Mouse (Mus musculus) limb, embryonic 15.5 days (tissue): Measurements from ENCODE around the gene G6pdx. TPM values are rescaled to one million over a fixed set of nuclear protein-coding genes. Genes with fewer than 3 reads are reported as not detected.

Experiments
- ATAC-seq: fragments of 200-750 bp; cut with Nextera tagmentation; 2 replicates; pipeline ENCODE4 v1.8.0; 2017; ENCODE audit warnings: low read depth, moderate TSS enrichment; ENCODE audit not compliant: insufficient number of reproducible peaks, low FRiP score, low TSS enrichment
- H3K27ac ChIP-seq: fragments of 300-500 bp; sonication (generic); 2 replicates; pipeline ENCODE4 v1.5.1; 2015; ENCODE audit warnings: moderate library complexity, mild to moderate bottlenecking, inconsistent platforms
- H3K27me3 ChIP-seq: fragments of 300-500 bp; sonication (generic); 2 replicates; pipeline ENCODE4 v1.6.1; 2015; ENCODE audit warnings: inconsistent platforms
- H3K36me3 ChIP-seq: fragments of 300-500 bp; sonication (generic); 2 replicates; pipeline ENCODE4 v1.6.1; 2015; ENCODE audit warnings: inconsistent platforms
- H3K4me1 ChIP-seq: fragments of 300-500 bp; sonication (generic); 2 replicates; pipeline ENCODE4 v1.6.1; 2015; ENCODE audit warnings: inconsistent platforms
- H3K4me2 ChIP-seq: fragments of 300-500 bp; sonication (generic); 2 replicates; pipeline ENCODE4 v1.6.1; 2015; ENCODE audit warnings: mild to moderate bottlenecking, inconsistent platforms
- H3K4me3 ChIP-seq: fragments of 300-500 bp; sonication (generic); 2 replicates; pipeline ENCODE4 v1.5.1; 2015; ENCODE audit warnings: mild to moderate bottlenecking, inconsistent platforms
- H3K9ac ChIP-seq: fragments of 300-500 bp; sonication (generic); 2 replicates; pipeline ENCODE4 v1.6.1; 2015; ENCODE audit warnings: inconsistent platforms
- H3K9me3 ChIP-seq: fragments of 300-500 bp; sonication (generic); 2 replicates; pipeline ENCODE4 v1.6.1; 2016; ENCODE audit warnings: inconsistent platforms
- WGBS: fragments of 180-500 bp; shearing (Covaris S2); methylation state at CpG from one replicate; pipeline ENCODE4 v1.1.7; 2015; 5-methylcytosine and 5-hydroxymethylcytosine counted together
- polyA plus RNA-seq: library from polyadenylated mRNA; unstranded; fragments of >200 nt; fragmentation: Nextera tagmentation; extraction: Ambion mirVana; gene quantifications from 2 replicates; pipeline ENCODE4 v1.2.1, GENCODE M21; 2015

Gene G6pdx
- polyA plus RNA-seq, 1 experiment from 2014 or later, result 66.8 TPM

DNA sequence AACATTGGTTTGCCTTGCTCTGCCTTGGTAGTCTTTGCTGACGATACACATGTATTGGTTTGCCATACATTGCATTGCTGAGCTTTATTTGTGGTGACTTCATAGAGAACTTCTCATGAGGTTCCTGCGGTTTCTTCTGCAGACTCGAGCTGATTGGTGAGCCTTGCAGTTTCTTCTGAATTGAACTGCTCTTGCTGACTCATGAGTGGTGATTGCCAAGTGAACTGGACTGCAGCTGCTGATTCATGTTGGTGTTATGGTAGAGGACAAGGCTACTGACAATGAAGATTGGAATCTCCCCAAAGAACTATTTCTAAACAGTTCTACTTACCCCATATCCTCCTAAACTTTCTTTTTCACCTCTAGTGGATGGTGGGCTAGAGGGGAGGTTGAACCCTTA lies 28.9 kb downstream of the G6pdx start:
- WGBS, result 78% methylated on average over 3 of the region's 3 CpGs

GRCm38 (mm10) chrX:74392535-74393443 lies 36.2 kb downstream of the G6pdx start, which contains the start of the genes Fam3a and Ikbkg:
Fam3a (minus strand) TSS chrX:74393272.
Ikbkg (plus strand) TSS chrX:74393290.
- H3K27ac ChIP-seq, result peak within 1 kb of the TSS; percentile 85
- peak; percentile 99 for ATAC-seq
- no peaks in the 10 kb centered on the region for H3K27me3 ChIP-seq
- peak within 1 kb of the TSS; percentile 51 for H3K4me2 ChIP-seq
- peak within 1 kb of the TSS; percentile 50 for H3K4me3 ChIP-seq
- H3K9me3 ChIP-seq, result no peaks in the 10 kb centered on the region
- H3K36me3 ChIP-seq, result no peaks in the 10 kb centered on the region
- peak within 1 kb of the TSS; percentile 46 for H3K9ac ChIP-seq
- 16% methylated on average over 30 of the region's 30 CpGs for WGBS
- no peaks in the 10 kb centered on the region; the same call in 1 of the 2 replicates for H3K4me1 ChIP-seq

More for the DNA sequence above, 28.9 kb downstream of the G6pdx start:
- Histone ChIP-seq H3K9me3 (no peaks in the 10 kb centered on the region), H3K4me2 (no peak overlapping the region), H3K36me3 (no peaks in the 10 kb centered on the region), H3K4me1 (no peaks in the 10 kb centered on the region), H3K9ac (no peak overlapping the region), H3K27me3 (no peaks in the 10 kb centered on the region), H3K4me3 (no peak overlapping the region), H3K27ac (no peak overlapping the region)
- ATAC-seq, result no peak

- Histone ChIP-seq H3K27me3 (no peaks in the 10 kb centered on the region), H3K9me3 (no peaks in the 10 kb centered on the region), H3K4me2 (no peak overlapping the region), H3K27ac (no peak overlapping the region), H3K4me3 (no peak overlapping the region), H3K9ac (no peak overlapping the region), H3K36me3 (peaks cover 24% of the 10 kb centered on the region), H3K4me1 (no peaks in the 10 kb centered on the region; the same call in 1 of the 2 replicates)
- ATAC-seq, result no peak
Measured at GRCm38 (mm10) chrX:74388153-74388552, 40.8 kb downstream of the G6pdx start.

- WGBS, result 55% methylated on average over 2 of the region's 2 CpGs
- Histone ChIP-seq H3K4me1 (no peaks in the 10 kb centered on the region), H3K9me3 (no peaks in the 10 kb centered on the region), H3K27ac (no peak overlapping the region), H3K36me3 (peaks cover 24% of the 10 kb centered on the region), H3K27me3 (no peaks in the 10 kb centered on the region), H3K9ac (no peak overlapping the region), H3K4me2 (no peak overlapping the region), H3K4me3 (no peak overlapping the region)
- no peak for ATAC-seq
Measured at GRCm38 (mm10) chrX:74384451-74384850, 44.5 kb downstream of the G6pdx start.

- 24% methylated on average over 32 of the region's 32 CpGs for WGBS
- Histone ChIP-seq H3K36me3 (peaks cover 7% of the 10 kb centered on the region; the same call in 1 of the 2 replicates), H3K9ac (peak within 1 kb of the TSS; percentile 37), H3K27me3 (no peaks in the 10 kb centered on the region), H3K9me3 (no peaks in the 10 kb centered on the region), H3K4me3 (peak within 1 kb of the TSS; percentile 48), H3K4me1 (no peaks in the 10 kb centered on the region), H3K27ac (0 out of 2 replicates have a peak within 1 kb of the TSS, but pooled peaks have one; percentile 11), H3K4me2 (peak within 1 kb of the TSS; percentile 48)
- ATAC-seq, result peak; percentile 84
Measured at GRCm38 (mm10) chrX:74372888-74373549, 56.0 kb downstream of the G6pdx start, which contains the start of the genes Ubl4a and Slc10a3. Ubl4a (minus strand) TSS chrX:74373218. Slc10a3 (minus strand) TSS chrX:74373349.

- peak overlapping the region; percentile 52 for H3K4me2 ChIP-seq
- peaks cover 6% of the 10 kb centered on the region; the same call in 1 of the 2 replicates for H3K4me1 ChIP-seq
- no peaks in the 10 kb centered on the region for H3K27me3 ChIP-seq
- H3K4me3 ChIP-seq, result peak overlapping the region; percentile 57
- peak overlapping the region; percentile 68 for H3K9ac ChIP-seq
- H3K27ac ChIP-seq, result peak overlapping the region; percentile 78
- H3K9me3 ChIP-seq, result no peaks in the 10 kb centered on the region
- 25% methylated on average over 48 of the region's 49 CpGs for WGBS
- H3K36me3 ChIP-seq, result peaks cover 19% of the 10 kb centered on the region
- ATAC-seq, result peak; percentile 52; the same call in 1 of the 2 replicates
Measured at GRCm38 (mm10) chrX:74368209-74368909, 60.6 kb downstream of the G6pdx start.

DNA sequence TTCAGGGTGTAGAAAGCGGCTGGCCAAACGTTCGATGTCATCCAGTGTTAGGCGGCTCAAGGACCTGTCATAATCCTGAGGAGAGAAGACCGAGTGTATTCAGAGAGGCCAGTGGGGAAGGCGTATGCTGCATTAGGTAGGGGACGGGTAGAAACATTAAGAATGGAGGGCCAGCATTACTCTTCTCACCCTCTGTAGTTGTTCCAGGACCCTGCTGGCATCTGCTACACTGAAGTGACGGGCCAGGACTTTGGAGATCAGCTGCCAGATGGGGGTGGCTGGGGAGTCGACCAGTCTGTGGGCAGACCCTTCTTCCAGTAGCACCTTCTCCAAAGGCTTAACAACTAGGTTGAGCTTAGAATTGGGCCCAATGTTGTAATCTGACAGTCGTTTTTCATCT lies 61.5 kb downstream of the G6pdx start:
- Histone ChIP-seq H3K4me1 (peaks cover 6% of the 10 kb centered on the region; the same call in 1 of the 2 replicates), H3K9ac (peak overlapping the region; percentile 68), H3K36me3 (peaks cover 19% of the 10 kb centered on the region), H3K9me3 (no peaks in the 10 kb centered on the region), H3K27me3 (no peaks in the 10 kb centered on the region), H3K4me3 (peak overlapping the region; percentile 57), H3K27ac (peak overlapping the region; percentile 78; the same call in 1 of the 2 replicates), H3K4me2 (peak overlapping the region; percentile 52)
- no peak for ATAC-seq
- 67% methylated on average over 10 of the region's 10 CpGs for WGBS

Other genes starting within 250 kb of the G6pdx start
- 228 and 248 TPM in 2 replicates for gene Flna, start 179.4 kb downstream of the G6pdx start, polyA plus RNA-seq
- gene Emd, start 174.5 kb downstream of the G6pdx start, polyA plus RNA-seq, result 24.8 and 29.0 TPM in 2 replicates
- gene Rpl10, start 158.4 kb downstream of the G6pdx start, polyA plus RNA-seq, result 675 and 811 TPM in 2 replicates
- gene Taz, start 147.3 kb downstream of the G6pdx start, polyA plus RNA-seq, result 89.2 and 89.6 TPM in 2 replicates
- gene Dnase1l1, start 146.9 kb downstream of the G6pdx start, polyA plus RNA-seq, result 17.3 and 20.2 TPM in 2 replicates
- 156 and 175 TPM in 2 replicates for gene Atp6ap1, start 132.1 kb downstream of the G6pdx start, polyA plus RNA-seq
- 203 and 211 TPM in 2 replicates for gene Gdi1, start 124.2 kb downstream of the G6pdx start, polyA plus RNA-seq
- gene Fam50a, start 116.2 kb downstream of the G6pdx start, polyA plus RNA-seq, result 62.6 and 67.7 TPM in 2 replicates
- 16.7 and 19.4 TPM in 2 replicates for gene Plxna3, start 100.1 kb downstream of the G6pdx start, polyA plus RNA-seq
- gene Lage3, start 75.6 kb downstream of the G6pdx start, polyA plus RNA-seq, result 89.8 and 90.3 TPM in 2 replicates
- gene Ubl4a, start 56.0 kb downstream of the G6pdx start, polyA plus RNA-seq, result 72.6 and 75.4 TPM in 2 replicates
- gene Slc10a3, start 55.8 kb downstream of the G6pdx start, polyA plus RNA-seq, result 21.9 and 22.6 TPM in 2 replicates
- 43.8 and 47.4 TPM in 2 replicates for gene Fam3a, start 35.9 kb downstream of the G6pdx start, polyA plus RNA-seq
- 20.1 and 21.3 TPM in 2 replicates for gene Ikbkg, start 35.9 kb downstream of the G6pdx start, polyA plus RNA-seq
- gene Gm6880, start 52.2 kb upstream of the G6pdx start, polyA plus RNA-seq, result 1.1 and 2.2 TPM in 2 replicates
- gene Olfr1326-ps1, start 145.7 kb upstream of the G6pdx start, polyA plus RNA-seq, result not detected in 2 replicates
- not detected in 2 replicates for gene Olfr1325, start 163.5 kb upstream of the G6pdx start, polyA plus RNA-seq
- gene Gm5640, start 216.4 kb upstream of the G6pdx start, polyA plus RNA-seq, result 0.09 and 0.19 TPM in 2 replicates